Comparison of ENCODE assay signal across 10 mouse cellular contexts in the genomic region with DNA sequence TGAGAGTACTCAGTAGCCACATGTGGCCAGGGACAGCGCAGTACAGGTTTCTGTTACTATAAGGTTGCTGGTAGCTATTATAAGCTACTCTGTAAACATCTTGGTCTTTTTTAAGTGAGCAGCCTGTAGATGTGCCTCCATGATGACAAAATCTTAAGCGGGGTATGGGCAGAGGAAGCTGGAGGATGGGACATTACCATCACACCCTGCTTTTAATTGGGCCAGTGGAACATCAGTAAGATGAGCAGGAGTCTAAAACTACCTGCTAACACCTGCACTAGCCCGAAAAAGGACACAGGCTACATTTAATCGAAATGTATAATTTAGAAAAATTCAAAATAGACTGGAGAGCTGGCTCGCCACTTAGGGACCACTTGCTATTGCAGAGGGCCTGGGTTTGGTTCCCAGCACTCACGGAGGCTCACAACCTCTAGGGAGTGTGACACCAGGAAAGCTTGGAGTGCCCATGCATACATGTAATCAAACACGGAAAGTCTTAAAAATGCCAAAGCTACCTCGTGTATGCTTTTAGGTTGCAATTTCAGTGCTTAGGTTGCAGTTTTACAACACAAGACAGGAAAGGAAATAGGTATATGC. TPM values are rescaled to one million over a fixed set of nuclear protein-coding genes. Genes with fewer than 3 reads are reported as not detected.
DNase-seq lines count a peak whose midpoint lies in the region; ATAC-seq and TF ChIP-seq lines count a peak whose summit lies in the region.
"Had no signal": no experiment of that assay in that cellular context is flagged by ENCODE, and none has a peak within 500 bp of the region (broad histone marks: within the 10 kb centered on the region; RNA-seq: fewer than 3 reads in every experiment).

No protein-coding gene starts in this region.

- no peak overlapping the region for H3K9ac ChIP-seq in kidney, embryonic 16.5 days (replicated peaks; ENCODE audit: low read length)
- H3K9ac ChIP-seq in embryonic facial prominence, embryonic 12.5 days, result no peak overlapping the region
- no peak overlapping the region for H3K9ac ChIP-seq in intestine, embryonic 15.5 days
- H3K9ac ChIP-seq in midbrain, postnatal 0 days (replicated peaks; ENCODE audit: low read length, poor library complexity, severe bottlenecking), result no peak overlapping the region

- peaks cover 20% of the 10 kb centered on the region for H3K36me3 ChIP-seq in kidney, embryonic 16.5 days (ENCODE audit: insufficient read depth, low read length)
- peaks cover 23% of the 10 kb centered on the region for H3K36me3 ChIP-seq in embryonic facial prominence, embryonic 12.5 days
- 0 out of 2 replicates have a peak, but pooled peaks cover 2% of the 10 kb centered on the region for H3K36me3 ChIP-seq in intestine, embryonic 15.5 days
- H3K36me3 ChIP-seq in midbrain, postnatal 0 days (ENCODE audit: insufficient read depth, low read length), result 0 out of 2 replicates have a peak, but pooled peaks cover 3% of the 10 kb centered on the region

- H3K27me3 ChIP-seq in kidney, embryonic 16.5 days (ENCODE audit: insufficient read depth, low read length), result no peaks in the 10 kb centered on the region
- no peaks in the 10 kb centered on the region for H3K27me3 ChIP-seq in embryonic facial prominence, embryonic 12.5 days
- no peaks in the 10 kb centered on the region for H3K27me3 ChIP-seq in intestine, embryonic 15.5 days (replicated peaks)
- H3K27me3 ChIP-seq in midbrain, postnatal 0 days (ENCODE audit: insufficient read depth, low read length), result no peaks in the 10 kb centered on the region

- peak overlapping the region; percentile 86 for H3K4me2 ChIP-seq in kidney, embryonic 16.5 days (replicated peaks; ENCODE audit: low read depth, low read length)
- H3K4me2 ChIP-seq in embryonic facial prominence, embryonic 12.5 days (replicated peaks), result peak overlapping the region; percentile 79
- peak overlapping the region; percentile 69 for H3K4me2 ChIP-seq in intestine, embryonic 15.5 days (replicated peaks)
- peak overlapping the region; percentile 57; the same call in 1 of the 2 replicates for H3K4me2 ChIP-seq in midbrain, postnatal 0 days (ENCODE audit: low read depth, low read length, poor library complexity, severe bottlenecking)

- peaks cover 18% of the 10 kb centered on the region for H3K4me1 ChIP-seq in kidney, embryonic 16.5 days (ENCODE audit: insufficient read depth, low read length)
- peaks cover 13% of the 10 kb centered on the region for H3K4me1 ChIP-seq in embryonic facial prominence, embryonic 12.5 days
- H3K4me1 ChIP-seq in intestine, embryonic 15.5 days (replicated peaks), result 0 out of 2 replicates have a peak, but pooled peaks cover 3% of the 10 kb centered on the region
- H3K4me1 ChIP-seq in midbrain, postnatal 0 days (ENCODE audit: insufficient read depth, low read length), result peaks cover 7% of the 10 kb centered on the region; the same call in 1 of the 2 replicates

- no peak for TF ChIP-seq CTCF in midbrain, postnatal 0 days (IDR thresholded peaks at IDR 0.05)

- 0 out of 2 replicates have a peak overlapping the region, but pooled peaks have one; percentile 11 for H3K27ac ChIP-seq in kidney, embryonic 16.5 days (ENCODE audit: low read length)
- no peak overlapping the region for H3K27ac ChIP-seq in embryonic facial prominence, embryonic 12.5 days
- H3K27ac ChIP-seq in intestine, embryonic 15.5 days, result no peak overlapping the region; the same call in 1 of the 2 replicates
- no peak overlapping the region for H3K27ac ChIP-seq in midbrain, postnatal 0 days (ENCODE audit: low read depth, low read length)

- no peak for DNase-seq in kidney, postnatal 10 days
- no peak for DNase-seq in midbrain, postnatal 0 days (ENCODE audit: low spot score)
- DNase-seq in lung, postnatal 25 days (ENCODE audit: low spot score), result no peak
- DNase-seq in layer of hippocampus, adult 11-12 months (ENCODE audit: low spot score), result no peak
- DNase-seq: cerebellum, adult 11 months; right cerebral cortex, postnatal 25 days had no signal

- no peak for ATAC-seq in kidney, embryonic 16.5 days (ENCODE audit: low FRiP score, low TSS enrichment)
- no peak for ATAC-seq in embryonic facial prominence, embryonic 12.5 days (ENCODE audit: insufficient number of reproducible peaks, insufficient read depth, low FRiP score, low TSS enrichment)
- no peak for ATAC-seq in intestine, embryonic 15.5 days
- ATAC-seq in midbrain, postnatal 0 days (ENCODE audit: low FRiP score), result no peak
- ATAC-seq in granulocyte monocyte progenitor cell, adult 5-6 weeks (replicated peaks; ENCODE audit: poor library complexity, severe bottlenecking), result no peak

- H3K4me3 ChIP-seq in kidney, embryonic 16.5 days (ENCODE audit: low read length), result peak overlapping the region; percentile 78; the same call in 1 of the 2 replicates
- H3K4me3 ChIP-seq in embryonic facial prominence, embryonic 12.5 days, result peak overlapping the region; percentile 97; the same call in 1 of the 2 replicates
- 0 out of 2 replicates have a peak overlapping the region, but pooled peaks have one; percentile 87 for H3K4me3 ChIP-seq in intestine, embryonic 15.5 days (replicated peaks)
- no peak overlapping the region; the same call in 1 of the 2 replicates for H3K4me3 ChIP-seq in midbrain, postnatal 0 days (ENCODE audit: low read depth, low read length)

- 87% methylated on average over 8 of the region's 8 CpGs for WGBS in kidney, embryonic 16.5 days
- WGBS in embryonic facial prominence, embryonic 12.5 days, result 86% methylated on average over 8 of the region's 8 CpGs
- 84% methylated on average over 8 of the region's 8 CpGs for WGBS in intestine, embryonic 15.5 days
- 90% methylated on average over 8 of the region's 8 CpGs for WGBS in midbrain, postnatal 0 days

- H3K9me3 ChIP-seq in kidney, embryonic 16.5 days (ENCODE audit: low read length), result no peaks in the 10 kb centered on the region
- no peaks in the 10 kb centered on the region for H3K9me3 ChIP-seq in embryonic facial prominence, embryonic 12.5 days
- no peaks in the 10 kb centered on the region for H3K9me3 ChIP-seq in intestine, embryonic 15.5 days
- H3K9me3 ChIP-seq in midbrain, postnatal 0 days (ENCODE audit: low read length), result no peaks in the 10 kb centered on the region

RNA-seq across cellular contexts. Expression of gene Usp46, which starts 26.7 kb away (rescaled TPM):
- 27.3 and 30.4 TPM in 2 replicates for polyA plus RNA-seq in kidney, embryonic 16.5 days (2015; fragmentation: Nextera tagmentation; extraction: Ambion mirVana)
- polyA plus RNA-seq in embryonic facial prominence, embryonic 12.5 days (2016; fragmentation: Nextera tagmentation; extraction: Ambion mirVana), result 44.0 and 45.9 TPM in 2 replicates
- 18.7 and 22.9 TPM in 2 replicates for polyA plus RNA-seq in intestine, embryonic 15.5 days (2015; fragmentation: Nextera tagmentation; extraction: Ambion mirVana)
- total RNA-seq in midbrain, postnatal 0 days (2014; rRNA removed), result 54.3 and 55.6 TPM in 2 replicates
- 34.9 and 36.2 TPM in 2 replicates for polyA plus RNA-seq in midbrain, postnatal 0 days (2015; fragmentation: Nextera tagmentation; extraction: Ambion mirVana)
- total RNA-seq in granulocyte monocyte progenitor cell, adult 5-6 weeks (2014; fragmentation: Nextera tagmentation), result 8.4 and 11.9 TPM in 2 replicates
- 10.9 and 26.9 TPM in 2 replicates for total RNA-seq in granulocyte monocyte progenitor cell, adult 5-6 weeks (2017)
